Mouse (Mus musculus) thymus, postnatal 25 days (tissue): ENCODE results near the gene Olfr709-ps1.
"Not testable (repeated sequence)": the region's sequence is repeated elsewhere in the genome, so short reads cannot be mapped to it uniquely, and the experiment has no call there.

Experiments used
- DNase-seq: peaks from one replicate; pipeline ENCODE4 v3.0.0; 2022

The Olfr709-ps1 gene

GRCm38 (mm10) chr7:106932119-106932518 is at the start of gene Olfr709-ps1:
Gene Olfr709-ps1 (minus strand): TSS chr7:106932219.
- DNase-seq, result no peak

GRCm38 (mm10) chr7:106975353-106975752 is 43.3 kb upstream of the Olfr709-ps1 start, which contains the start of gene Olfr711:
Gene Olfr711 (minus strand): TSS chr7:106975453.
- no peak for DNase-seq

GRCm38 (mm10) chr7:106967503-106967902 is 35.5 kb upstream of the Olfr709-ps1 start:
- DNase-seq, result not testable (repeated sequence)

GRCm38 (mm10) chr7:106963837-106964236 is 31.8 kb upstream of the Olfr709-ps1 start, which contains the start of gene Olfr6:
Gene Olfr6 (minus strand): TSS chr7:106963937.
- no peak for DNase-seq

- DNase-seq, result no peak
These were observed 16.2 kb upstream of the Olfr709-ps1 start, which contains the start of gene Olfr710 for GRCm38 (mm10) chr7:106948212-106948611. Gene Olfr710 (minus strand): TSS chr7:106948312.

- not testable (repeated sequence) for DNase-seq
These were observed 11.1 kb downstream of the Olfr709-ps1 start for GRCm38 (mm10) chr7:106920961-106921360.

DNA sequence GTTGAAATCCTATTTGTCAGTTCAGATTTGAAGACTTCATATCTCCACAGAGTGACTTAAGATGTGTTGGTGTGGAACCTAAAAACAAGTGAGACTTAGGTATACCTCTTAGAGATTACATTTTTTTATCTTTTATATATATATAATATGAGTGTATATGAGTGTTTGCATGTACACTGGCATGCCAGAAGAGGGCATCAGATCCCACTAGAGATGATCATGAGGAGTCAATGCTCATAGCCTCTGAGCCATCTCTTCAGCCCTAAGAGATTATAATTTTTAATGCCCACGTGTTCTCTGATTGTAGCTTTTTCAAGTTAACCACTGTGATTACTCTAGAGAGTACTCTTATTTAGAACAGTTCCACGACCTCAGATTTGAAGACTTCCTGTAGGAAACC is 24.3 kb downstream of the Olfr709-ps1 start, which contains the start of gene Olfr1532-ps1:
Gene Olfr1532-ps1, plus strand, starts transcription at position 326 of the 400 bp plus-strand sequence.
- DNase-seq, result no peak

- DNase-seq, result not testable (repeated sequence)
These were observed 30.9 kb downstream of the Olfr709-ps1 start, which contains the start of gene Olfr707 for GRCm38 (mm10) chr7:106901141-106901540. Gene Olfr707 (minus strand): TSS chr7:106901241.

DNA sequence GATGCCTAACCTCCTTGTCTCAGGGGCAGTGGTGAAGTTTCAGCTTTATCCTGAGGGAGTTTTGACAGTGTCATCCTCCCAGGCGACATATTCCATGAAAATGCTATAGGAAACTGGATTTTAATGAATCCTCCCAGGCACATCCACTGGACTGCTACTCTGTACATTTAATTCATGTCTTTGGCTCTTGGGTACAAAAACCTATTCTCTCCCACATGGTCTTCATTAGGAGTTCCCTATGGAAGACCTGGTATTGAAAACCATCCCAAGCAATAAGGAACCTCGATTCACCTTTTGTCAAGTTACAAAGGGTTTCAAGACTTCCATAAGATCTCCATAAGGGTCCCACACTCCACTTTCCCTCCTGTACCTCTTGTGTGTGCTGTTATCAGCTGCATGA is 44.0 kb downstream of the Olfr709-ps1 start, which contains the start of gene Olfr706:
Gene Olfr706, minus strand, starts transcription at position 101 of the 400 bp plus-strand sequence.
- DNase-seq, result no peak

DNA sequence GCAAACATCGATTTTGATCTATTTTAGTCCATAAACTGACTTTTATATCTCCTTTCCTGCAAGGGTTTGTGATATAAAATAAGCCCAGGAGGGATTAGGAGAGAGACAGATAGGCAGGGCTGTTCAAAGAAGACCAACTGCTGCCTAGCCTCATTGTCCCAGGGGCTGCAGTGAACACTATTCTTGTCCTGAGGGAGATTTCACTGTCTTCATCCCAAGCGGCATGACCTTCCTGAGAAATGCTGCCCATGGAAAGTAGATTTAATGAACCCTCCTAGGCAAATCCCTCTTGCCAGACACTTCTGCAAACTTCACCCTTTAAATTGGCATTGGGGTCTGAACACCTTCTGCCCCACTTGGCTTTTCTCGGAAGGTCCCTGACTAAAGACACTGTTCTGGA is 55.2 kb downstream of the Olfr709-ps1 start, which contains the start of gene Olfr705:
Gene Olfr705, minus strand, starts transcription at position 101 of the 400 bp plus-strand sequence.
- DNase-seq, result no peak
